Mouse (Mus musculus): ENCODE data around the gene Gm17662.

The Gm17662 gene

GRCm38 (mm10) chr4:104857029-104857428 is at the start of gene Gm17662:
Gene Gm17662, plus strand, starts transcription at chr4:104857329.
- in situ Hi-C loops (cut with MboI, MseI): no loop called here

- in situ Hi-C loops (cut with MboI, MseI): no loop called here
Measured at GRCm38 (mm10) chr4:104810710-104811286, 46.3 kb upstream of the Gm17662 start.

GRCm38 (mm10) chr4:104813617-104814016 is 43.5 kb upstream of the Gm17662 start:
- in situ Hi-C loops (cut with MboI, MseI): no loop called here

DNA sequence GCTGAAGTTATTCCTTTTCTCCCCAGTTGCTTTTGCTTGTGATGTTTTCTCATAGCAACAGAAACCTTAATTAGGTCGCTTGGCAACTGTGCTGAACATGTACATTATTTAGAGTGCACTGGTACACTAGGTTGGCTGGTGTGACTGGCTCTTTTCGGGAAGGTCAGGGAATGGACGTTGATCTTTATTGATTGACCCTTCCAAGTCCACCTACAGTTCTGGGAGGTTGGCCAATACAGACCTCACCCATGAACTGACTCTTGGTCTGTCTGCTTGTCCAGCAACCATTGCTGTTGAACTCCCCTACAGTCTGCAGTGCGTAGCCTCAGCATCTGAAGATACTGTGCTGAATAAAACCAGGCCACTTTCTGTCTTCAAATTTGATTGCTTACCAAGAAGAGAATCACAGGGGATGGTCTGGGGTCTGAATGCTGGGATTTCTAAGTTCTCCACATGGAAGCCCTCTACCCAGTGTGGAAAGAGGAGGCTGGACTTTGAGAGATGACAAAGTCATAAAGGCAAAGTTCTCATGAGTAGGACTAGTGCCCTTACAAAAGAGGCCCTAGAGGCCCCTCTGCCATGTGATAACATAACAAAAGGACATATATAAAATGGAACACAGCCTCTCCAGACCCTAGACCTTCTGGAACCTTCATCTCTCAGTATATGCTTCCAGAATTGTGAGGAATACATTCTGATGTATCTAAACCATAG is 40.5 kb upstream of the Gm17662 start:
- in situ Hi-C loops (cut with MboI, MseI): no loop called here

- in situ Hi-C loops (cut with MboI, MseI): no loop called here
Measured at GRCm38 (mm10) chr4:104817509-104817908, 39.6 kb upstream of the Gm17662 start.

GRCm38 (mm10) chr4:104818986-104819385 is 38.1 kb upstream of the Gm17662 start:
- in situ Hi-C loops (cut with MboI, MseI): no loop called here

DNA sequence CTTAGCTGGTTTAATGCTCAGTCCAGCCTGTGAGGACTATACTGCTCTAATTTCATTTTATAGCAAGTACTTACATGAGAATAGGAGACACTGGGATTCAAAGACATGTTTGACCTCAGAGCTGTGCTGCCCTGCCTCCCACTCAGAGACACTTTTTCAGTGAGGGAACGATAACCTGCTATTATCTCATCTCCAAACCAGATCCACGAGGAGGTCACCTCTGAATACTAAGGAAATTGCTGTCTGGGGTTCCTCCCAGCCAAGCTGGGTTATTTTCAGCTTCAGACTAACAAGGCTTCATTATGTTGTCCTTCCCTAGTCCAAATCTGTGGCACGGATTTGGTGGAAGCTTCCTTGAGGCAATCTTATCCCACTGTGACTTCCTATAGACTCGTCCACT is 37.2 kb upstream of the Gm17662 start:
- in situ Hi-C loops (cut with MboI, MseI): no loop called here

DNA sequence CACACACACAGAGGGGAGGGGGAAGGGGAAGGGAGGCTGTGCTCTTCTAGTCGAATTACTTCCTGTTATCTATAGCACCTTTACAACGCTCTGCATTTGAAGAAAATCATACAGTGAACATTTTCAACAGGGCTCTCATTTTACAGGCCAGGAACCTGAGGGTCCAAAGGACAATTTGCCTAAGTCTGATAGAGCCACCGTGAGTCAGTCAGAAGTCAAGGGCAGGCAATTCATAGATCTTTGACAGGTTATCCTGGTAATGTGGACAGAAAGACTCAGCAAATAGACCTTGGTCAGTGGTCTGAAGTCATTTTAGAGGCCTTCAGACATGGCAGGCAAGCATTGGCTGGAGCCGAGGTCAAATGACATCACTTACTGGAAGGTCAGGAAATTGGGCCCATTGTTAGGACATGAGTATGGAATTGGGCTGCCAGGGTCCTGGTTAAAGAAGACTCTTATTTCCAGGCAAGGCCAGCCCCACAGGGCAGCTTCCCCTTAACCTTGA is 33.5 kb upstream of the Gm17662 start:
- in situ Hi-C loops (cut with MboI, MseI): no loop called here

GRCm38 (mm10) chr4:104824381-104825077 is 32.6 kb upstream of the Gm17662 start:
- in situ Hi-C loops (cut with MboI, MseI): no loop called here

DNA sequence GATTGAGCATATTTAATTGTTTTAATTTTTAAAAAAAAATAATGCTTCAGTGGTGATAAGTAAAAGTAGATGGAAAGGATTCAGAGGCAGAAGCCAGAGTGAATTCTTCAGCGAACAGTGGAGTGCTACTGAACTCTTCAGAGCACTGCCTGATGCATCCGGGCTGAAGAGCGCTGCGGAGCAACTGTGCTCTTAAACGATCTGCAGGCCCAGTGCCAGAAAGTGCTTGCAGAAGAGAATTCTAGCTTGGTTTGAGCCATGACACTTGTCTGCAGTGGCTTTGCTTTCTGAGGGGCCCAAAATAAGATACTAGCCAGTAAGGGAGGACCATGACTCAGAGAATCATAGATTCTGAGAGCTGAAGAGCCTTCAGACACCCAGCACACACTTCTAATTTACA is 28.2 kb upstream of the Gm17662 start:
- in situ Hi-C loops (cut with MboI, MseI): no loop called here

DNA sequence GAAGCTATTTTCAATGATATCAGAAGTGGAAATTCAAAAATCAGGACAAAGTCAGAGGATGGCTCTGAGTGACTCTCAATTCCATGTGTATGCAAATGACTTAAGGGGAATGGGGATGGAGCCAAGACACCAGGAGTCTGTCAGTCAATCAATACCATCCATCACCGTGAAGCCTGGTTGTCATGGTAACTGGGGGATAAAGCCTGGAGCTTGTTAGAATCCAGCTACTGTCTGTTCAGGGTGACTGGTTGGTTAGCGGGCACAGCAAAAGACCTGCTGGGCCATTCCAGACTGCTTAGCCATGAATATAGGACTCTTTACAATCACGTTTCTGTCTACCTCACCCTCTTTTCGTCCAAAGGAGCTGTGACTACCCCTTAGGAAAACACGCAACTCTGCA is 22.0 kb upstream of the Gm17662 start:
- in situ Hi-C loops (cut with MboI, MseI): no loop called here

DNA sequence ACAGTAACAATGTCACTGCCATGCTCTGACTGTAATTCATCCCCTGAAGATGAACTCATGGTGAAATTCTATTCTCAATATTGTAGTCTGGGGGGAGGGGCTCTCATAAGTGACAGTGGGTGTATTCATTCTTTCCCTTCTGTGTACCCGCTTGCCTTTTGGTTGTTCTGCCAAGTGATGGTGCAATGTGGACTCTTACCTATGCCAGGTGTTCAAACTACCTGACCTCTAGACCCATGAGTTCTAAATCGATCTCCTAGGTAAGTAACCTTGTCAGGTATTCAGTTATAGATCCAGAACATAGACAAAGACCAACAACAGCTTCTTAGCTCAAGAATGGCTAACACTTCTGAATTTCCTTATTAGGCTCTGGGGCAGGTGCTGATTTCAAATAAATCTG is 18.8 kb upstream of the Gm17662 start:
- in situ Hi-C loops (cut with MboI, MseI): no loop called here

DNA sequence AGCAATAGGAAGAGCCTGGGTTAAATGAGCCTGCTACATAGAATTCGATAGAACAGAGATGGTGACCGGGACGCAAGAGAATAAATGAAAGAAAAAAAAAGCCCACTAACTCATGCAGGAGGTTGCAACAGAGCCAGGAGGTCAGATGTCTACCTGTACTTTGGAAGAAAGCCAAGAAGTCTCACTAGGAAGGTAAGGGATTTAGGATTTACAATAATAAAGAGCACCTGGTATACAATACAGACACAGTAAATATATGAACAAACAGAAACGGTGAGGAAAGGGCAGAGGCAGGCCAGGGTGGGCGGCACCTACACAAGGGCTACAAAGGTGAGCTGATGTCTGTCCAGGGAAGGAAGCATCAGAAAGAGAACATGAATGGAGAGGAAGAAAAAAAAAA is 14.9 kb upstream of the Gm17662 start:
- in situ Hi-C loops (cut with MboI, MseI): no loop called here

DNA sequence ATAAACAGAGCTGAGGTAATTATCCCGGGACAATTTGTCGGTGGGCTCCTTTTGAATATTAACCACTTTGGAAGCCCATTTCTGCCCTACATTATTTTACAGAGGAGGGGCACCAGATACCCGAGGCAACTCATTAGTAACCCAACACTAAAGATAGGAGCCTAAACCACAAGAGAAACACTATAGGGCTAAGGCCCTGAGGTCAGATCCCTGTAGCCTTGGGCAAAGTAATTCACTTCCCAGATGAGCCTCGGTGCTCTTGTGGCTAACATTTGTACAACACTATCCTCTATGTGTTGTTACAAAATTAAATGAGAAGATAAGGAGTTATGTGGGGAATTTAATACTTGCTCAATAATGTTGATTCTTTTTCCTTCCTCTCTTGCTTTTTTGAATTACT is 13.6 kb upstream of the Gm17662 start:
- in situ Hi-C loops (cut with MboI, MseI): no loop called here

- in situ Hi-C loops (cut with MboI, MseI): no loop called here
Measured at GRCm38 (mm10) chr4:104855216-104855615, 1.9 kb upstream of the Gm17662 start.

- in situ Hi-C loops (cut with MboI, MseI): no loop called here
Measured at GRCm38 (mm10) chr4:104857823-104858222, 694 bp downstream of the Gm17662 start.

- in situ Hi-C loops (cut with MboI, MseI): no loop called here
Measured at GRCm38 (mm10) chr4:104861241-104861640, 4.1 kb downstream of the Gm17662 start.

- in situ Hi-C loops (cut with MboI, MseI): no loop called here
Measured at GRCm38 (mm10) chr4:104864397-104864796, 7.3 kb downstream of the Gm17662 start.

- in situ Hi-C loops (cut with MboI, MseI): no loop called here
Measured at GRCm38 (mm10) chr4:104869581-104869980, 12.5 kb downstream of the Gm17662 start.

GRCm38 (mm10) chr4:104870196-104870595 is 13.1 kb downstream of the Gm17662 start:
- in situ Hi-C loops (cut with MboI, MseI): no loop called here

DNA sequence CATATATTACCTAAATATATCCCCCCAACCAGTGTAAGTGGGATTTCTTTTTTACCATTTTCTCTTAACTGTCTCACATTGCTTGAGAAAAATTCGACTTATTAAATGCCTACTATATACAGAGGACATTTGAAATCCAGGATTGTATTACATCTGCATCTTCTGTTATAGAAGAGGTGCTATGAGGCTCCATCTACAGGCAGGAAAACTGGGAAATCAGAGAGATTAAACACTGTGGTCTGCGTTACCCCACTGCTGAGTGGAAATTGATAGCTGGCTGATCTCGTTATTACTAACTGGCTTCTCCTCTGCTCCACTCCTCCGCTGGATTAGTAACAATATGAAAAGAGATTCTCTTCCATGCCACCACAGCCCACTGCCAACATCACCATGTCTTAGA is 18.7 kb downstream of the Gm17662 start:
- in situ Hi-C loops (cut with MboI, MseI): no loop called here

GRCm38 (mm10) chr4:104876323-104876722 is 19.2 kb downstream of the Gm17662 start, which contains the start of gene C8a:
Gene C8a, minus strand, starts transcription at chr4:104876398.
- in situ Hi-C loops (cut with MboI, MseI): no loop called here

GRCm38 (mm10) chr4:104887486-104887885 is 30.4 kb downstream of the Gm17662 start:
- in situ Hi-C loops (cut with MboI, MseI): no loop called here

Data from regulatory T cell (primary cell).